Mouse (Mus musculus): ENCODE results near the gene Ahnak2. TPM values are rescaled to one million over a fixed set of nuclear protein-coding genes. Genes with fewer than 3 reads are reported as not detected.

The Ahnak2 gene
- polyA plus RNA-seq, 1 experiment, result 1.4 TPM

DNA sequence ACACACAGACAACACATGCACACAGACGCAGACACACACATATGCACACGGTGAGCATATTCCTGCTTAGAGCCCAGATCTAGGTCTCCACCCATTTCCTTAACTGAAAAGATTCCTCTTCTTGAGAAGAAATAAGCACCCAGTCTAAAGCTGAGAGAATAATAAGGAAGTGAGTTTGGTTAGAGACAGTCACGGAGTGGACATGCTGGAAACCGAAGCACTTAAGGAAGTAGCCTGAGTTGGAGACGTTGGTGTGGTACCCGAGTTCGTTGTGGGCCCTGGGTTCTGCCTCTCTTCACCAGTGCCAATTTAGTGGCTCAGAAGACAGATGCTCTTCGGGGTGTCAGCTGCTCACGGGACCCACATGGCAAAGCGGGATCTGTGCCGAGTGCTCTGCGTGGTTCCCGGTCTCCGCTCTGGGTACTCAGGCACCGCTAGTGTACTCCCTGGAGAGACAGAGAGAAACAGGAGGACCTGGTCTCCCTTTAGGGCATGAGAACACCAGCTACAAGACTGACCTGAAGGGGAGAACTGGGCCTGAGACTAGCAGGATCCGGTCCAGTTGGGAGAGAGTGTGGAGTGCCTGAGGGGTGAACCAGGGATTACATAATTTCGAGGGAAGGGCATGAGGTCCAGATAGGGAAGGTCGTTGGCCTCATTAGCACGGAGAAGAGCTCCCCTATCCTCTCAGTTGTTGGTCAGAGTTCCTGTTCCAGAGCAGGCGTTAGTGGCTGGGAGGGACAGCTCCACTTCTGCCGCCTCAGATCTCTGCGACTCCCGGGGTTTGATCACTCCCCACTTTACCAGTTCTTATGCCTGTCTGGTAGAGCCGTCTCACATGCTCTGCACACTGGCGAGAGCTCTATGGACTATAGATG, 38.0 kb upstream of the Ahnak2 start:
- H3K27ac ChIP-seq (ENCODE audit: control insufficient read depth, insufficient read depth, low read depth, low read length, poor library complexity), result peak overlapping the region; percentile 80
- peak overlapping the region; percentile 25 for H3K4me3 ChIP-seq (replicated peaks; ENCODE audit: control insufficient read depth, low read depth, low read length)
- WGBS, result 32% methylated on average over 25 of the region's 25 CpGs
- TF ChIP-seq POLR2A (IDR thresholded peaks at IDR 0.05; ENCODE audit: borderline replicate concordance, control insufficient read depth, low read depth, low read length) (no peak), CTCF (IDR thresholded peaks at IDR 0.05; ENCODE audit: control insufficient read depth, insufficient read depth, low read length) (no peak)
- peaks cover 2% of the 10 kb centered on the region; the same call in 1 of the 2 replicates for H3K4me1 ChIP-seq (ENCODE audit: control insufficient read depth, insufficient read depth, low read length)

- no peak overlapping the region for H3K27ac ChIP-seq (ENCODE audit: control insufficient read depth, insufficient read depth, low read depth, low read length, poor library complexity)
- H3K4me3 ChIP-seq (replicated peaks; ENCODE audit: control insufficient read depth, low read depth, low read length), result no peak overlapping the region
- H3K4me1 ChIP-seq (ENCODE audit: control insufficient read depth, insufficient read depth, low read length), result peaks cover 5% of the 10 kb centered on the region
- TF ChIP-seq CTCF (IDR thresholded peaks at IDR 0.05; ENCODE audit: control insufficient read depth, insufficient read depth, low read length) (no peak), POLR2A (IDR thresholded peaks at IDR 0.05; ENCODE audit: borderline replicate concordance, control insufficient read depth, low read depth, low read length) (no peak)
- WGBS, result 61% methylated on average over 2 of the region's 2 CpGs
Observed at GRCm38 (mm10) chr12:112835046-112835445, 32.6 kb upstream of the Ahnak2 start.

DNA sequence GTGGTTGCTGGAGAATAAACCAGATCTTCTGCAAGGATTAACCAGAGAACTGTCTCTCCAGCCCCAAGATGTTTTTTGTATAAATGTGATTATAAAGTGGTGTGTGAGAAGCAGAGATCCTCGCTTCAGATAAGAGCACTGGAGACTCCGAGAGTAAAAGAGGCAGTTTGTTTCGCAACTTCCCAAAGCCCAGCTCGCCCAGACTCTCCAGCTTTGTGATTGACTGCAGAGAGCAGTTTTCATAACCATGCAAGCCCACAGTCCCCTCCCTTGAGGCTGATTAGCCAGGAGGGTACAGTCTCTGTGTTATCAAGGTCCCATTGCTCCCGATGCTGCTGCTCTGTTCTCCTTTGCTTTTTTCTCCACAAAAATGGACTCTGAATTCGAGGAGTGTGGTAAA, 31.1 kb upstream of the Ahnak2 start:
- TF ChIP-seq POLR2A (IDR thresholded peaks at IDR 0.05; ENCODE audit: borderline replicate concordance, control insufficient read depth, low read depth, low read length) (no peak), CTCF (IDR thresholded peaks at IDR 0.05; ENCODE audit: control insufficient read depth, insufficient read depth, low read length) (no peak)
- peaks cover 3% of the 10 kb centered on the region for H3K4me1 ChIP-seq (ENCODE audit: control insufficient read depth, insufficient read depth, low read length)
- H3K4me3 ChIP-seq (replicated peaks; ENCODE audit: control insufficient read depth, low read depth, low read length), result no peak overlapping the region
- peak overlapping the region; percentile 3 for H3K27ac ChIP-seq (ENCODE audit: control insufficient read depth, insufficient read depth, low read depth, low read length, poor library complexity)
- 6% methylated on average over 6 of the region's 6 CpGs for WGBS

DNA sequence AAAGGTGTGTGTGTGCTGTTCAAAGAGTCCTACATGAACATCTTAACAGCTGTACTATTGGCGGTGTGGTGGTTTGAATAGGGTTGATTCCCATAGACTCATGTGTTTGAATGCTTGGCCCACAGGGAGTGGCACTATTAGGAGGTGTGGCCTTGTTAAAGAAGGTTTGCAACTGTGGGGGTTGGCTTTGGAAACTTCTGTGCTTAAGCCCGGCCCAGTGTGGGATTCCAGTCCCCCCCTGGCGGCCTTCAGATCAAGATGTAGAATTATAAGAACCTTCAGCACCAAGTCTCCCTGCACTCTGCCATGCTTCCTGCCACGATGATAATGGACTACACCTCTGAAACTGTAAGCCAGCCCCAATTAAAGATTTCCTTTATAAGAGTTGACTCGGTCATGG, 30.0 kb upstream of the Ahnak2 start:
- Histone ChIP-seq H3K4me1 (ENCODE audit: control insufficient read depth, insufficient read depth, low read length) (peaks cover 4% of the 10 kb centered on the region), H3K4me3 (replicated peaks; ENCODE audit: control insufficient read depth, low read depth, low read length) (no peak overlapping the region), H3K27ac (ENCODE audit: control insufficient read depth, insufficient read depth, low read depth, low read length, poor library complexity) (no peak overlapping the region)
- 58% methylated on average over 5 of the region's 5 CpGs for WGBS
- TF ChIP-seq POLR2A (IDR thresholded peaks at IDR 0.05; ENCODE audit: borderline replicate concordance, control insufficient read depth, low read depth, low read length), result no peak
- TF ChIP-seq CTCF (IDR thresholded peaks at IDR 0.05; ENCODE audit: control insufficient read depth, insufficient read depth, low read length), result no peak

- H3K4me3 ChIP-seq (replicated peaks; ENCODE audit: control insufficient read depth, low read depth, low read length), result peak overlapping the region; percentile 36
- peaks cover 6% of the 10 kb centered on the region for H3K4me1 ChIP-seq (ENCODE audit: control insufficient read depth, insufficient read depth, low read length)
- 59% methylated on average over 3 of the region's 3 CpGs for WGBS
- TF ChIP-seq CTCF (IDR thresholded peaks at IDR 0.05; ENCODE audit: control insufficient read depth, insufficient read depth, low read length) (no peak), POLR2A (IDR thresholded peaks at IDR 0.05; ENCODE audit: borderline replicate concordance, control insufficient read depth, low read depth, low read length) (no peak)
- no peak overlapping the region for H3K27ac ChIP-seq (ENCODE audit: control insufficient read depth, insufficient read depth, low read depth, low read length, poor library complexity)
Observed at GRCm38 (mm10) chr12:112830570-112830969, 28.1 kb upstream of the Ahnak2 start.

DNA sequence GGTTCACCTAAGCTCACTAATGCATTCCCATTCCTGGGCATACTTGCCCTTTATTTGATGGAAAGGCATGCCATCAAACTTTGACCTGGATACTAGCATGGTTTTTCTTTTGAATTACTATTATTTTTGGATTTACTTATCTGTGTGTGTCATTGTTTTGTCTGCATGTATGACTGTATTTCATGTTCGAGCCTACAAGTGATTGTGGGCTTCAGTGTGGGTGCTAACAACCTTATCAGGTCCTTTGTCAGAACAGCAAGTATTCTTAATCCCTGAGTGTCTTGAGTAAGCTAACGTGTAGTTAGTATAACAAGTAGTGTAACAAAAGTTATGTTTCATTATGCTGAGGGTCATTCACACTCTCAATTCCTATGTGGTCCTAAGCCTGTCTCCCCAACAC, 27.7 kb upstream of the Ahnak2 start:
- peaks cover 6% of the 10 kb centered on the region for H3K4me1 ChIP-seq (ENCODE audit: control insufficient read depth, insufficient read depth, low read length)
- H3K4me3 ChIP-seq (replicated peaks; ENCODE audit: control insufficient read depth, low read depth, low read length), result peak overlapping the region; percentile 94
- TF ChIP-seq CTCF (IDR thresholded peaks at IDR 0.05; ENCODE audit: control insufficient read depth, insufficient read depth, low read length), result no peak
- TF ChIP-seq POLR2A (IDR thresholded peaks at IDR 0.05; ENCODE audit: borderline replicate concordance, control insufficient read depth, low read depth, low read length), result no peak
- 14% methylated on average over 2 of the region's 2 CpGs for WGBS
- H3K27ac ChIP-seq (ENCODE audit: control insufficient read depth, insufficient read depth, low read depth, low read length, poor library complexity), result no peak overlapping the region

- Histone ChIP-seq H3K4me1 (ENCODE audit: control insufficient read depth, insufficient read depth, low read length) (peaks cover 6% of the 10 kb centered on the region), H3K4me3 (replicated peaks; ENCODE audit: control insufficient read depth, low read depth, low read length) (peak within 1 kb of the TSS; percentile 99), H3K27ac (ENCODE audit: control insufficient read depth, insufficient read depth, low read depth, low read length, poor library complexity) (peak within 1 kb of the TSS; percentile 98)
- under 1% methylated on average over 51 of the region's 72 CpGs for WGBS
- TF ChIP-seq POLR2A (IDR thresholded peaks at IDR 0.05; ENCODE audit: borderline replicate concordance, control insufficient read depth, low read depth, low read length) (peak; percentile 78), CTCF (IDR thresholded peaks at IDR 0.05; ENCODE audit: control insufficient read depth, insufficient read depth, low read length) (no peak)
Observed at GRCm38 (mm10) chr12:112829244-112829864, 26.9 kb upstream of the Ahnak2 start, which contains the start of gene Cdca4. TSS of gene Cdca4 (minus strand) at chr12:112829423.

DNA sequence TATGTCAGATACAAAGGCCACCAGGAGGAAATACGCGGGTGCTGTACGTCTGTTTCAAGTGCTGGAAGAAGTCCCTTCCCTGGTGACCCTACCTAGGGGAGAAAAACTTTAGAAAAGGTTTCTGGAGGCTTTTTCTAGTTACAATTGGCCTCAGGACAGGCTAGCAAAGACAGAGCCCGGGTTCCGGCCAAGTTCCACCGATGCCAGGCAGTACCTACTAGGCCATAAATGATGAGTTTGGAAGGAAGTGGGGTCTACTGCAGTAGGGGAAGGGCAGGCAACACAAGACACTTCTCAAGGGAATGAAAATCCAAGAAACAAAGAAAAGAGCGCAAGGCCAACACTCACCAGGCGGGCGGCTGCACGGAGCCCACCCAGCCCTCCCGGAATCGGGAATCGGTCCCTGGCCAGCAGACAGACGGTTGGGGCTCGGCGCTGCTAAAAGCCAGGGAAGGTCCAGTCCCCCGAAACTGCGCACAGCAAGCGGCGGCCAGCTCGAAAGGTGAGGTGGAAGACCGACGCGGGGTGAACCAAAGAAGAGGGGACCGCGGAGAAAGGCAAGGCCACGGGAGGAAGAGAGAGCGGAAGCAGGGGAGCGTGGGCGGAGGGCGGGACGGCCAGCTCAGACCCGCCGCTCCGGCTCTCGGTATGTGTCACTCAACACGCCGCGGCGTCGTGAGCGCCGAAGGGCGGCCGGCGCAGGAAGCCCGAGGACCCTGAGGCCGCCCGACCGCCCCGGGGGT, 26.2 kb upstream of the Ahnak2 start:
- 1% methylated on average over 38 of the region's 51 CpGs for WGBS
- Histone ChIP-seq H3K27ac (ENCODE audit: control insufficient read depth, insufficient read depth, low read depth, low read length, poor library complexity) (peak overlapping the region; percentile 98), H3K4me3 (replicated peaks; ENCODE audit: control insufficient read depth, low read depth, low read length) (peak overlapping the region; percentile 99), H3K4me1 (ENCODE audit: control insufficient read depth, insufficient read depth, low read length) (peaks cover 7% of the 10 kb centered on the region)
- no peak for TF ChIP-seq CTCF (IDR thresholded peaks at IDR 0.05; ENCODE audit: control insufficient read depth, insufficient read depth, low read length)
- no peak for TF ChIP-seq POLR2A (IDR thresholded peaks at IDR 0.05; ENCODE audit: borderline replicate concordance, control insufficient read depth, low read depth, low read length)
